Mouse (Mus musculus) liver, embryonic 16.5 days (tissue): Measurements from ENCODE around the gene Gm5072. TPM values are rescaled to one million over a fixed set of nuclear protein-coding genes. Genes with fewer than 3 reads are reported as not detected.
"Not testable (repeated sequence)": the region's sequence is repeated elsewhere in the genome, so short reads cannot be mapped to it uniquely, and the experiment has no call there.

Experiments
- ATAC-seq: fragments of 200-750 bp; cut with Nextera tagmentation; 2 replicates; pipeline ENCODE4 v1.8.0; 2017; ENCODE audit warnings: low read depth, mild to moderate bottlenecking, moderate number of reproducible peaks, moderate library complexity
- H3K27ac ChIP-seq: fragments of 300-500 bp; sonication (generic); 2 replicates; pipeline ENCODE4 v1.5.1; 2014; ENCODE audit warnings: mild to moderate bottlenecking, low read length
- H3K27me3 ChIP-seq: fragments of 300-500 bp; sonication (generic); 2 replicates; pipeline ENCODE4 v1.6.1; 2014; ENCODE audit warnings: low read depth, low read length, mixed read lengths; ENCODE audit not compliant: control insufficient read depth, insufficient read depth
- H3K36me3 ChIP-seq: fragments of 300-500 bp; sonication (generic); 2 replicates; pipeline ENCODE4 v1.6.1; 2014; ENCODE audit warnings: mild to moderate bottlenecking; ENCODE audit not compliant: control insufficient read depth, insufficient read depth
- H3K4me1 ChIP-seq: fragments of 300-500 bp; sonication (generic); 2 replicates; pipeline ENCODE4 v1.6.1; 2014; ENCODE audit warnings: low read depth, low read length, mixed read lengths; ENCODE audit not compliant: control insufficient read depth
- H3K4me2 ChIP-seq: fragments of 300-500 bp; sonication (generic); 2 replicates; pipeline ENCODE4 v1.6.1; 2014; ENCODE audit warnings: low read depth, low read length, mixed read lengths
- H3K4me3 ChIP-seq: fragments of 300-500 bp; sonication (generic); 2 replicates; pipeline ENCODE4 v1.5.1; 2014; ENCODE audit warnings: low read depth, mild to moderate bottlenecking, low read length
- H3K9ac ChIP-seq: fragments of 300-500 bp; sonication (generic); 2 replicates; pipeline ENCODE4 v1.6.1; 2014; ENCODE audit warnings: low read depth, low read length
- H3K9me3 ChIP-seq: fragments of 300-500 bp; sonication (generic); replicated peaks from 2 replicates; pipeline ENCODE4 v1.6.1; 2016; ENCODE audit warnings: low read length; ENCODE audit not compliant: control insufficient read depth
- WGBS: fragments of 180-500 bp; shearing (Covaris S2); extraction: QIAGEN DNeasy Blood & Tissue Kit; methylation state at CpG from one replicate; pipeline ENCODE4 v1.1.7; 2014; ENCODE audit not compliant: insufficient replicate concordance; 5-methylcytosine and 5-hydroxymethylcytosine counted together
- polyA plus RNA-seq: library from polyadenylated mRNA; unstranded; fragments of >200 nt; fragmentation: Nextera tagmentation; extraction: Ambion mirVana; gene quantifications from 2 replicates; pipeline ENCODE4 v1.2.1, GENCODE M21; 2015

Gene Gm5072
- polyA plus RNA-seq: not detected in 2 replicates

DNA sequence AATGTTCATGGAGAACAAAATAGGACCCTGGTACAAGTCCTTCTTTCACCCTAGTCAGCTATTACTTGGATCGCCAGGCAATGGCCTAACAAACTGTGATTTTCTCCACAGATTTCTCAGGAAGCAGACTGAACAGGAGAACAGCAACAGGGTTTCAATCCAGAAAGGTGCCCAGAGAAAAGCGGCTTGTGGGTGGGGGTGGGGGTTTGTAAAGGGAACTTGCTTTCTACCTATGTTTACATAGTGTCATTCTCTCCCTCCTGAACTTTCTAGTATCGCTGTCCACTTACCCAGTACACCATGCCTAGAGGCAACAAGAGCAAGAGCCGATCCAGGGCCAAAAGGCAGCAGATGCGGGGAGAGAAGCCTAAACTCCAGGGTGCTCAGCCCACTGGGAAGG, at the start of gene Gm5072:
TSS of gene Gm5072 (plus strand) at position 301 of the 400 bp plus-strand sequence.
- H3K27ac ChIP-seq, H3K4me3 ChIP-seq, H3K9ac ChIP-seq, H3K36me3 ChIP-seq, ATAC-seq, H3K9me3 ChIP-seq, H3K4me1 ChIP-seq, H3K27me3 ChIP-seq, H3K4me2 ChIP-seq: not testable (repeated sequence)
- WGBS: no CpG with 5 or more reads among the region's 5 CpGs

Other genes with a start within 250 kb of the Gm5072 start
- gene Mageb2, start 60.8 kb upstream of the Gm5072 start, polyA plus RNA-seq: not detected in 2 replicates
- not detected in 2 replicates for gene Gm8914, start 87.6 kb downstream of the Gm5072 start, polyA plus RNA-seq
- not detected in 2 replicates for gene 1700084M14Rik, start 183.4 kb downstream of the Gm5072 start, polyA plus RNA-seq
- not detected in 2 replicates for gene Gm14781, start 239.7 kb downstream of the Gm5072 start, polyA plus RNA-seq